Mouse (Mus musculus) limb, embryonic 12.5 days (tissue): Measurements from ENCODE around the gene Evc2. TPM values are rescaled to one million over a fixed set of nuclear protein-coding genes. Genes with fewer than 3 reads are reported as not detected.

Experiments
- ATAC-seq: fragments of 200-750 bp; cut with Nextera tagmentation; 2 replicates; pipeline ENCODE4 v1.8.0; 2017; ENCODE audit warnings: low read depth, moderate TSS enrichment; ENCODE audit not compliant: insufficient number of reproducible peaks, insufficient read depth, low FRiP score, low TSS enrichment
- H3K27ac ChIP-seq: fragments of 300-500 bp; sonication (generic); 2 replicates; pipeline ENCODE4 v1.5.1; 2016; ENCODE audit warnings: mild to moderate bottlenecking, moderate library complexity
- H3K27me3 ChIP-seq: fragments of 300-500 bp; sonication (generic); 2 replicates; pipeline ENCODE4 v1.6.1; 2016; ENCODE audit warnings: mild to moderate bottlenecking, moderate library complexity
- H3K36me3 ChIP-seq: fragments of 300-500 bp; sonication (generic); 2 replicates; pipeline ENCODE4 v1.6.1; 2016; ENCODE audit warnings: mild to moderate bottlenecking, moderate library complexity
- H3K4me1 ChIP-seq: fragments of 300-500 bp; sonication (generic); replicated peaks from 2 replicates; pipeline ENCODE4 v1.6.1; 2016
- H3K4me2 ChIP-seq: fragments of 300-500 bp; sonication (generic); 2 replicates; pipeline ENCODE4 v1.6.1; 2016; ENCODE audit warnings: mild to moderate bottlenecking, moderate library complexity
- H3K4me3 ChIP-seq: fragments of 300-500 bp; sonication (generic); replicated peaks from 2 replicates; pipeline ENCODE4 v1.5.1; 2016; ENCODE audit warnings: mild to moderate bottlenecking
- H3K9ac ChIP-seq: fragments of 300-500 bp; sonication (generic); replicated peaks from 2 replicates; pipeline ENCODE4 v1.6.1; 2016; ENCODE audit warnings: mild to moderate bottlenecking, moderate library complexity
- H3K9me3 ChIP-seq: fragments of 300-500 bp; sonication (generic); 2 replicates; pipeline ENCODE4 v1.6.1; 2016; ENCODE audit warnings: mild to moderate bottlenecking, moderate library complexity
- WGBS: fragments of 180-500 bp; shearing (Covaris S2); methylation state at CpG from one replicate; pipeline ENCODE4 v1.1.7; 2016; 5-methylcytosine and 5-hydroxymethylcytosine counted together
- polyA plus RNA-seq: library from polyadenylated mRNA; unstranded; fragments of >200 nt; fragmentation: Nextera tagmentation; extraction: Ambion mirVana; gene quantifications from 2 replicates; pipeline ENCODE4 v1.2.1, GENCODE M21; 2016

Gene Evc2
- polyA plus RNA-seq, 1 experiment from 2014 or later: 24.2 TPM

DNA sequence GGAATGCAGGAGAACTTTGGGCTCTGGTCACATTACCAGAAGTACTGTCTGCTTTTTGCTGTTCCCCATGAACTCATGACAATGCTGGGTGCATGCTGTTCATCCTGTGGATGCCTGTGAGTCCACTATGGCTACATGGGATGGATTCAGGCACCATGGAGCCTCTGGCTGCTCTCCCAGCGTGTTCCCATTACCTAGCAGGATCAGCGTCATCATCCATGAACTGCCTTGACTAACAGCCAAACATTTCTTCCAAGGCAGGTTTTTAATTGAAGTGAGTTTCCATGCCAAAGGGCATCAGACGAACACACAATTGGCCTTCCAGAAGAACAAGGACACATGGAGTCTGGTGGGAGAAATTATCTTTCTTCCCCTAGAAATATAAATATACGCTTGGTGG is 133.3 kb downstream of the Evc2 start:
- H3K9ac ChIP-seq: no peak overlapping the region
- H3K4me1 ChIP-seq: peaks cover 5% of the 10 kb centered on the region; the same call in 1 of the 2 replicates
- H3K27me3 ChIP-seq: no peaks in the 10 kb centered on the region
- H3K9me3 ChIP-seq: no peaks in the 10 kb centered on the region
- 85% methylated on average over 4 of the region's 4 CpGs for WGBS
- no peak for ATAC-seq
- no peaks in the 10 kb centered on the region for H3K36me3 ChIP-seq
- H3K27ac ChIP-seq: no peak overlapping the region
- no peak overlapping the region for H3K4me2 ChIP-seq
- no peak overlapping the region for H3K4me3 ChIP-seq

DNA sequence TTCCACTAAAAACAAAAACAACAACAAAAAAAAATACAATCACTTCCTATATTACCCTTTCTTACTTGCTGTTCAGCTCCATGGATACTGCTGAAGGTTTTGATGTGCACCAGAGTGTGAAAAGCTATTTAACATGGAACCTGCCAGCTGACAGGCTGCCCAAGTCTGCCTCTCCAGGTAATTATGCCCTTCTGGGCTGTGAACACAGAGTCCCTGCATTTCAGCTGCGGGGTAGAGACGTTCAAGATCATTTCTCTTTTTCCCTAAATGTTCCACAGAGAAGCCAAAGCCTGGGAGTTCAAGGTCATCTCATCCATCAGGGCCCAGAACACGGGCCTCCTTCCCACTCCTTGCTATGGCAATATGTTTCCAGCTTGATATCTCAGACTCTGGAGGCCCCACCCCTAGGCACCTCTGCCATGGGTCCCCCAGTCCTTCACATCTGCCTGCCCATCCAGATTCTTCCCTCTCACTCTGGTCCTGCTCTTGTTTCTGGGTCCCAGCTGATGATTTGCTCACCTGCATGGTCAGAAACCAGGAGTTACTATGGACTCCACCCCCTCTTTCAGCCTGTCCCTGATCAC is 133.8 kb downstream of the Evc2 start:
- H3K27ac ChIP-seq: no peak overlapping the region
- H3K4me2 ChIP-seq: no peak overlapping the region
- 77% methylated on average over 3 of the region's 3 CpGs for WGBS
- no peaks in the 10 kb centered on the region for H3K27me3 ChIP-seq
- H3K9me3 ChIP-seq: no peaks in the 10 kb centered on the region
- no peak overlapping the region for H3K4me3 ChIP-seq
- H3K4me1 ChIP-seq: peaks cover 5% of the 10 kb centered on the region; the same call in 1 of the 2 replicates
- no peak for ATAC-seq
- no peak overlapping the region for H3K9ac ChIP-seq
- H3K36me3 ChIP-seq: no peaks in the 10 kb centered on the region

Other genes starting within 250 kb of the Evc2 start
- 18.9 and 19.2 TPM in 2 replicates for gene Crmp1, start 96.6 kb upstream of the Evc2 start, polyA plus RNA-seq
- gene Evc, start 1.6 kb upstream of the Evc2 start, polyA plus RNA-seq: 37.1 and 37.6 TPM in 2 replicates